15 mouse cellular contexts compared by ENCODE assay signal in the genomic region with DNA sequence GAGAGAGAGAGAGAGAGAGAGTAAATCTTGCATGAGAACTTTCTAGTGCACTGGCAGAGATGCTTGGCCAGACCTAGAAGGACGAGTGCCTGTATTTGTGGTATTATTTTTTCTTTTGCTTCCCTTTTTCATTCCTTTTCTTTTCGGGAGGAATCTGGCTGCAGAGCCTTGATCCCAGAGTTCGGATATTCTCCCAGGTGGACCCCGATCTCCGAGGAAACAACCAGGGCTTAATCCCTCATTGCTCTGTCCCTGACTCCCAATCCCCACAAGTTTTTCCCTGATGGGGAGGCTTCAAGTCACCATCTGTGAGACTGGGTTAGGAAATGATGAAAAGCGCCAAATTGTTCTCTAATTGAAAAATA. TPM values are rescaled to one million over a fixed set of nuclear protein-coding genes. Genes with fewer than 3 reads are reported as not detected.
DNase-seq lines count a peak whose midpoint lies in the region; ATAC-seq lines count a peak whose summit lies in the region.
"Had no signal": no experiment of that assay in that cellular context is flagged by ENCODE, and none has a peak within 500 bp of the region (broad histone marks: within the 10 kb centered on the region; RNA-seq: fewer than 3 reads in every experiment).

No protein-coding gene starts in this region.

- DNase-seq in cerebellum, postnatal 25 days: peak; percentile 38 to 54
- no peak for DNase-seq in cerebellum, adult 11-12 months
- no peak for DNase-seq in hindbrain, embryonic 10.5 days (ENCODE audit: low spot score)
- peak; percentile 30 for DNase-seq in neural tube, embryonic 10.5 days (ENCODE audit: extremely low spot score, low spot score)
- DNase-seq in layer of hippocampus, adult 9-11 months: no peak
- no peak for DNase-seq in adrenal gland, postnatal 36 days
- DNase-seq in lung, postnatal 14 days: no peak
- DNase-seq: adrenal gland, postnatal 10 days; liver, embryonic 13.5 days; right cerebral cortex, postnatal 4 days had no signal

- peaks cover 97% of the 10 kb centered on the region for H3K27me3 ChIP-seq in embryonic facial prominence, embryonic 12.5 days
- H3K27me3 ChIP-seq in hindbrain, embryonic 10.5 days (ENCODE audit: insufficient read depth, poor library complexity, severe bottlenecking): peaks cover 100% of the 10 kb centered on the region

- no peak overlapping the region for H3K27ac ChIP-seq in embryonic facial prominence, embryonic 12.5 days
- H3K27ac ChIP-seq in hindbrain, embryonic 10.5 days: no peak overlapping the region
- H3K27ac ChIP-seq: heart, embryonic 15.5 days; kidney, embryonic 15.5 days; liver, embryonic 13.5 days had no signal

- no peak overlapping the region for H3K9ac ChIP-seq in embryonic facial prominence, embryonic 12.5 days
- H3K9ac ChIP-seq: heart, embryonic 15.5 days; kidney, embryonic 15.5 days; liver, embryonic 13.5 days had no signal

- 2% methylated on average over 6 of the region's 6 CpGs for WGBS in embryonic facial prominence, embryonic 12.5 days
- WGBS in hindbrain, embryonic 10.5 days: 1% methylated on average over 6 of the region's 6 CpGs

- no peak overlapping the region for H3K4me3 ChIP-seq in embryonic facial prominence, embryonic 12.5 days
- H3K4me3 ChIP-seq in hindbrain, embryonic 10.5 days: peak overlapping the region; percentile 46
- H3K4me3 ChIP-seq: heart, embryonic 15.5 days; kidney, embryonic 15.5 days; liver, embryonic 13.5 days had no signal

- no peaks in the 10 kb centered on the region for H3K9me3 ChIP-seq in embryonic facial prominence, embryonic 12.5 days
- no peaks in the 10 kb centered on the region for H3K9me3 ChIP-seq in hindbrain, embryonic 10.5 days
- H3K9me3 ChIP-seq: heart, embryonic 15.5 days; kidney, embryonic 15.5 days; liver, embryonic 13.5 days had no signal

- ATAC-seq in embryonic facial prominence, embryonic 12.5 days (ENCODE audit: insufficient number of reproducible peaks, insufficient read depth, low FRiP score, low TSS enrichment): no peak

- H3K4me2 ChIP-seq in embryonic facial prominence, embryonic 12.5 days (replicated peaks): 0 out of 2 replicates have a peak overlapping the region, but pooled peaks have one; percentile 11
- H3K4me2 ChIP-seq: heart, embryonic 15.5 days; kidney, embryonic 15.5 days; liver, embryonic 13.5 days had no signal

- H3K36me3 ChIP-seq in embryonic facial prominence, embryonic 12.5 days: no peaks in the 10 kb centered on the region
- no peaks in the 10 kb centered on the region for H3K36me3 ChIP-seq in hindbrain, embryonic 10.5 days
- H3K36me3 ChIP-seq: heart, embryonic 15.5 days; kidney, embryonic 15.5 days; liver, embryonic 13.5 days had no signal

- peaks cover 12% of the 10 kb centered on the region; the same call in 1 of the 2 replicates for H3K4me1 ChIP-seq in embryonic facial prominence, embryonic 12.5 days
- H3K4me1 ChIP-seq in hindbrain, embryonic 10.5 days (replicated peaks): peaks cover 85% of the 10 kb centered on the region

RNA-seq across cellular contexts. Expression of a gene that starts 2.0 kb away (rescaled TPM):
- 13.7 and 20.8 TPM in 2 replicates for polyA plus RNA-seq in embryonic facial prominence, embryonic 12.5 days (2016; fragmentation: Nextera tagmentation; extraction: Ambion mirVana)
- polyA plus RNA-seq in hindbrain, embryonic 10.5 days (2016; fragmentation: Nextera tagmentation; extraction: Ambion mirVana): 24.7 and 27.0 TPM in 2 replicates
- total RNA-seq in adrenal gland, postnatal 36 days (2021): not detected
- polyA plus RNA-seq: gonadal fat pad, adult 2 months; thymus, postnatal 0 days had no signal

Comparison
In these comparisons a context has a peak if more than half of its experiments do, and no peak if none do; other contexts are left out.
1. DNase-seq: peak in cerebellum, postnatal 25 days (2 of 2) and neural tube, embryonic 10.5 days (single experiment); none in cerebellum, adult 11-12 months (single experiment), hindbrain, embryonic 10.5 days (single experiment), layer of hippocampus, adult 9-11 months (single experiment), adrenal gland, postnatal 36 days (0 of 2) and lung, postnatal 14 days (single experiment).